Mouse (Mus musculus) cerebellum, adult 9-11 months (tissue): ENCODE measurements at regions not wholly inside any gene's neighbourhood (a gene's known extent, or its start where the extent isn't known, plus 50 kb on each side); places are given as distances from the start of the nearest gene placed in this dataset.

Experiments used
- DNase-seq: peaks from one replicate; pipeline ENCODE4 v3.0.0; 2022

DNA sequence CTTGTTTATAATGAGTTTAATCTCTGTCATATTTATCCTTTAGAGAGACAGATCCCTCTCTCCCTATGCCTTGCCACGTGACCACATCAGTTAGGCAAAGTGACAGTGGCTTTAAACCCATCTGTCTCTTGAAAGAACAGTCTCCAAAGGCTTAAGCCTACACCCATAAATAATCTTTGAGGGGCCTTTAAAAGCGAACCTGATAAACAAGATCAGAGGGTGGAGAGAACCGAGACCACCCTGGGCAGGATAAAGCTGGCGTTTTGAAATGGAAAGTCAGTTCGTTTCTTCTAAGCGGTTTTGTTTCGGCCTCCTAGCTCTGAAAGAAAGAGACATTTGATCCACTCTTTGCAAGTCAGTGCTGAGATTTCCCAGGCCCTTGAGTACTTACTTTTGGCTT is 149.5 kb downstream of the Ackr3 start:
- no peak for DNase-seq

DNA sequence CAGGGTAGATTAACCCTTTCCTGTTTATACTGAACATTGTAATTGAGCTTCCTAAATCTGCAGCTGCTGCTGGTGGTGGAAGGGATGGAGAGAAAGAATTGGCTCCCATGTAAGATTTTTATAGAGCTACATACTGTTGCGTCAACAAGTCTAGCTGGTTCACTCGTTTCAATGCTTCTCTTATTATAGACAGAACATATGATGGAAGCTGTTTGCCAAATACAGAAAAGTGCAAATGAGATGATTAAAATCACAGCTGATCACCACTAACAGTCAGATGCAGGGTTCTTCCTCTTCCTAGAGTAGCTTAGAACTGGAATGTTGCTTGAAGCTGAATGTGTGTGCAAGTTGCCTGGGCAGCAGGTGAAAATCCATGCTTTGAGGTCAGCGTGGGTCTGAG is 152.8 kb downstream of the Ackr3 start:
- DNase-seq = no peak

DNA sequence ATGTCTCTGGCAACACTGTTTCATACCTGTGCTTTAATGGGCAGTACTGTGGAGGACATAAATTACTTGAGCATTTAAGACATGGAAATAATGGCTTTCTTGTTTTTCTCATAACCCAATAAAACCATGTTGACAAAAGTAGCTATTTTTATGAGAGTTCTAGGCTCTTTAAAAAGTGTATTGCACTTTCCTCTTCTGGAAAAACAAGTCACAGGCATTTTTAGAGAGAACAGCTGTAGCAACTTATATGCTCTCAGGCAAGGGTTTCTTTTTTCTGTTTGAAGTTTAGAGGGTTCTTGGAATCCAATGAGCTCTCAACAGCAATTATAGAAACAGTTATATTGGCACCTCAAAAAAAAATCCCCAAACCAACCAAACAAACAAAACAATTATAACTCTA is 153.6 kb downstream of the Ackr3 start:
- DNase-seq = no peak

DNA sequence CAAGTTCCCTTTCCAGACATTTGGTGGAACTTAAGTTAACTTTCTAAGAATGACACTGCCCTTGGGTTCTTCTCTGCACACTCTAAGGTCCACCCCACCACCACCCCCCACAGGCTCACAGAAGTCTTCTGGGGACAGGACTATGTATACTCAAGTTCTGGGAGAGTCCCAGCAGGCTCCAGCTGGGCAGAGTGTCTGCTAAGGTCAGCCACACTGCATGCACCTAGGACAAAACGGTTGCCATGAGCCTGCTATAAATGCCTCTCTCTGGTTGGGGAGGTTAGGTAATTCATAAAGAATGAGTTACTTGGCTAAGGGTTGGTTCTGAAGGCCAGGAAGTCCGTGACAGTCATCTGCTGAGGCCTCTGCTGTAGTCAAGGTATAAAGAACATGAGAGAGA is 155.2 kb downstream of the Ackr3 start:
- no peak for DNase-seq

DNA sequence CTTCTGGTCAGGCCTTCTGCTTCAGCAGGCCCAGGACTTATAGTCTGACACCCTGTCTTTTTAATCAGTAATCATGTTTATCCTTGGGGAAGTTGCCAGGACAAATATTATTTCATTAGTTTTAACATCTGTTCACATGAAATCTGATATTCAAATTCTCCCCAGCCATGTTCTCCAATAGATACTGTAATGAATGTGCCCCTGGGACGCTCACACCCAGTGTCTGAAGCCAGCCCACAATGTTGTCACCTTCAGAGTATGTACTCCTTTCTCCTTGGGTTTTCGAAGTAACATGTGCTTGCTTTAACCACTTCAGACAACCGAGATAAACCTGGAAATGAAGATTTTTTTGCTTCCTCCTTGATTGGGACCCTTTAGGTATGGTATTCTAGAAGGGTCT is 156.3 kb downstream of the Ackr3 start:
- no peak for DNase-seq

DNA sequence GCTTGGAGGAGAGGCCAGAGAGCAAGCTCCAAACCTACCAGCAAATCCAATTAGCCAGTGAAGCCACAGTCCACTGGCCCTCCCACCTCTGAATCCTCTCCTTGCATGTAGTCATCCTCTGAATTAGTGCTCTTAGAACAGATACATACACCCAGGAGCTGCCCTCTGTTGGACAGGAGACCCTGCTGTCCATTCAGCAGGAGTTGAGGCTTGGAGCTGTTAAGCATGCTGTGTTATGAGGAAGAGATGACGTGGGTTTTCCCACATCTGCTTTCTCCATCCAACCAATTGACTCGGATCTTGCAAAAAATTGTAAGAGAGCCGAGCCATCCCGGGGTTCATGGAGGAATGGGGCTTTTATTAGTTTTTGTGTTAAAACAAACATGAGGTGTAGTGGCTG is 160.7 kb downstream of the Ackr3 start:
- DNase-seq = no peak

GRCm38 (mm10) chr1:90368581-90368980 is 164.8 kb downstream of the Ackr3 start:
- DNase-seq = no peak

DNA sequence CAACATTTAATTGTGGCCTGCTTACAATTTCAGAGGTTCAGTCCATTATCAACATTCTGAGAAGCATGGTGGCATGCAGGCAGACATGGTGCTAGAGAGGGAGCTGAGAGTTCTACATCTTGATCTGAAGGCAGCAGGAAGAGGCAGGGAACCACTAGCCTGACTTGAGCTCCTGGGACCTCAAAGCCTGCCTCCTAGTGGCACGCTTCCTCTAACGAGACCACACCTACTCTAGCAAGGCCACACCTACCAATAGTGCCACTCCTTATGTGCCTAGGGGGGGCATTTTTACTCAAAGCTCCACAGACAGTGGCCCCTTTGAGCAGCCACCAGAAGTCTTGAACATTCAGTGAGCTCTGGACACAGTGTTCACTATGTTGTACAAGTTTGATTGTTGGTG is 165.5 kb downstream of the Ackr3 start:
- DNase-seq = no peak

DNA sequence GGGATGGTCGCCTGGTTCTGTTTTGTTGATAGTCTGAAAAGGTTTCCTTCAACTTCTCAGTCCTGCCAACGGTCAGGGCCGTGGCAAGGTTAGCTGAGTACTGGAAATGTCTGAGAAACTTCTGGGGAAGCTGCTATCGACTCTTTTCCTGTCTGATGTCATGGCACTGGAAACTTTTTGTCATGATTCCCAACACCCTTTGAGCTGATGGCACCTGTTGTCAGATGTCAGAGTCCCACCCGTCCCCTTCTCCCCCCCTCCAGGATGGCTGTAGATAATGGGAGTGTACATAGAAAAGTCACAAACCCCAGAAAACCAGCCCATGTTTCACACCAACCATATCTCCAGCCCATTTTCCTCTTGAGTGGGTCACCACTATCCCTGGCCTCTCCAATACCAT is 167.0 kb downstream of the Ackr3 start:
- no peak for DNase-seq

- no peak for DNase-seq
Measured at GRCm38 (mm10) chr1:90373001-90373400, 169.2 kb downstream of the Ackr3 start.

DNA sequence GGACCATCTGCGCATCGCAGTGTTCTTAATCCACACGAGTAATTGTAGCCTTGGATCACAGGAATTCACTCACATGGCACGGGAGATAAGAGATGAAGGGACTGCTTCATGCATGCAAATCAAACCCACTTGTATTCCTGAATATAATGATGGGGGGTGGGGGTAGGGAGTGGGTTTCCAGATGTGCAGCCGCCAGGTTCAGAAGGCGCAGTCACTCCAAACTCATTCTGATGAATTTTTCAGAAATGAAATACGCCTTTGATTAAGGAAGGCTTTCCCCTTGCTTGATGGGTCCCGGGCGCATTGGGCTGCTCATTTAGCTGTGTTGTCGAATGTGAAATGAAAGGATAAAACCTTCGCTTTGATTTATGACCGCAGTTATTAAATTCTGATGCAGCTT is 170.7 kb downstream of the Ackr3 start:
- DNase-seq = no peak

- no peak for DNase-seq
Measured at GRCm38 (mm10) chr1:90380034-90380705, 176.4 kb downstream of the Ackr3 start.

DNA sequence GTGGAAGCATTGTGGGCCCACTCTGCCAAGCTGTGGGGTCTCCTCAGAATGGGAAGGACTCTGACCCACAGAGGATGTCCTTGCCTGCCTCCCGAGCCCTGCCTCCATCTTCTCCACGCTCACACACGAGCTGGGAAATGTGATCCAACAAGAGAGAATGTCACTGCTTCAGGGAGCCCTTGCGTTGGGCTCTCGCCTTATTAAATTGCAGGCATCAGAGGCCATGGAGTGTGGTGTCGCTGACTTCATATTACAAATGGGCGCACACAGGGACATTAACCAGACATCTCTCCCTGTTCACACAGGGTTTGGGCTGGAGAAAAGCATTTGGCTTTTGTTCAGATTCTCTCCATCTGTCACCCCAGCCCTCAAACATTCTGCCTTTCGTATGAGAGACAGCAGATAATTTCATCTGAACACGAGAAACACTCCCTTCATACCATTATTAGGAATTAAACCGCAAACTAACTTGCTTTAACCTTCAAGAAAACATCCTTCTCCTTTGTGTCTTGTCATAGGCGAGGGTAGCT is 179.2 kb downstream of the Ackr3 start:
- DNase-seq = peak; percentile 19

GRCm38 (mm10) chr1:90385024-90385423 is 181.2 kb downstream of the Ackr3 start:
- no peak for DNase-seq

DNA sequence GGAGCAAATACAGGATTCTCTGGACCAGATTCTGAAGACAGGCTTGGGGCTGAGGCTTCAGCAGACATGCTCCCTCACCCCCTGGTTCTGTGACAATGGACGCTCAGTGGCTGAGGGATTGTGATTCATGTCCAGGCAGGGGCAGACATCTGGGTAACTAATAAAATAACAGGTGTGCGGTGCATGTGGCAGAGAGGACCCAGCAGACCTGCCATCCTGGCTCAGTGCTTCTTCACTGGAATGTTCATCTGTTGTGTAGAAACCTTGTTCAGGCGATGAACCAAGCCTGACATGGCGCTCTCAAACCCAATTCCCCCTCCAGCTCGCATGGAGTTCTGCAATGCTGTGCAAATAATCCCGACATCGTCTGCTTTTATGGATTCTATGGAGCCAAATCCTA is 183.0 kb downstream of the Ackr3 start:
- DNase-seq = no peak

GRCm38 (mm10) chr1:90390422-90390821 is 186.6 kb downstream of the Ackr3 start:
- DNase-seq = no peak

DNA sequence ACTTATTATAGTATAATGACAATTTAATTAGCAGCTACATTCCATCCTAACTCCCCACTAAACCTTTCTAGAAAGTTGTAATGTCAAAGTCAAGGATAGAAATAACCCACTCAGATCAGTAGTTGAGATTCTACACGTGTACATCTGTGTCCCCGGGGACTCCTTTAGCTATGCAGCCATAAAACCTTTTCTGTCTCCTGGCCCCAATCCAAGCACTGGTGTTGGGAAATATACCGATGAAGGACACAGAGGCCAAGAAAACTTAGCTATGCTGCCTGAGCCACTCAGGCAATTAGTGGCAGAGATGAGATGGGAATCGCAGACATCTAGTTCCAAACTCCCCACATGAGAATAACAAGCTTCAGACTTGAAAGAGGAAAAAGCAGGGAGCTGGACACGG is 190.1 kb downstream of the Ackr3 start:
- no peak for DNase-seq

- no peak for DNase-seq
Measured at GRCm38 (mm10) chr1:90395331-90396016, 191.7 kb downstream of the Ackr3 start.

DNA sequence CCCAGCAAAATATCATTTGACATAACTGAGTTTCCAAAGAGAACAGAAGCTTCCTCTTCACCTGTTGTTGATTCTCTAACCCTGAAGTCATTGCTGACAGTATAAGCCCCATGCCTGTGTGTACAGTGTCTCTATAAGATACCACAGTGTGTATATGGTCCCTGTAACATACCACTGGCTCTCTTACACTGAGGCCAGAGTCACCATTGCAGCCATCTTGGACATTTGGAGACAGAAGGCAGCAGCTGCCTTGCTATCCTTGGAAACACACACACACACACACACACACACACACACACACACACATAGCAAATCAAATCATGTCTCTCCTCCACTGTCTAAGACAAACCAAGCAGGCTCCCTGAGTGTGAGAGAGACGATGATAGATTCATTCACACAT is 192.9 kb downstream of the Ackr3 start:
- no peak for DNase-seq

DNA sequence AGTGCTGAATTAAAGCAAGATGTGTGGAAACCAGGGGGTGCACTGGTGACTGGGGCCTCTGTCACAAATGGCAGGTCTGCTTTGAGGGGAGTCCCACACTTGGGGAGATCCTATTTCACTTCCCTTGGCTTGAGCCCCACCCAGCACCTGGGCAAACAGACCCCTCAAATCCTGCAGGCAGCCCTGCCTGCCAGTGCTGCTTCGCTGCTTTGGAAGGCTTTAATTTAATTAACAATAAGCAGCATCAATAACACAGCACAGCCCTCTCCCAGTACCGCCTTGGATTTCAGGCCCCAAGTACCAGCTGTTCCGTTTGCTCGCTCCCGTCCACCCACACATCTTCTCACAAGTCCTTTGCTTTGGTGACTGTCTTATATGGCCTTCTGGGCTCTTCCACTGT is 193.6 kb downstream of the Ackr3 start:
- no peak for DNase-seq

DNA sequence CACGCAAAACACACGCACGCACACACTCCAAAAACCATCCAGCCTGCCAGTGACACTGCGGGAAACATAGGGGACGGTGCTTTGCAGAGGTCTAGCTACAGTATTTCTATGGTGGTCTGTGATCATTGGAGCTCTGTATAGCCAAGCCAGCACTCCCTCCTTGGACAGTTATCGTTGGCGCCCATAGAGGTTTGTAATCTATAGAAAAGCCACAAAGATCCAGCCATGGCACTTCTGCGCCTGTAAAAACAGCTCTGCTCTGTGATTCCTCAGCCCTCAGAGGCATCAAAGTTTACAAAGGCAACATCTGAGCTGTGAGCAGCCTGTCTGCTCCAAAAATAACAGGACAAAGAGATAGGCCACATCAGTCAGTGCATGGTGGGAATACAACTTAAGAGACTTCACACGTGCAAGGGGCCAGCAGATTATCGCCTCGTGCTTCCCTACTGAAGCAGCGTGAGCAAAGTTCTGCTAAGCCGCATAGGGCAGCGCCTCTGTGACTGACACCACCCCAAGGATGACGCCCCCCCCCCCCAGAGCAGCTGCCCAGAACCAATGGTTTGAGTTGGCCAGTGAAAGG is 194.7 kb downstream of the Ackr3 start:
- DNase-seq = no peak

GRCm38 (mm10) chr1:90403057-90403456 is 199.3 kb downstream of the Ackr3 start:
- DNase-seq = no peak

- DNase-seq = no peak
Measured at GRCm38 (mm10) chr1:90404717-90405487, 197.9 kb upstream of the Cops8 start.

DNA sequence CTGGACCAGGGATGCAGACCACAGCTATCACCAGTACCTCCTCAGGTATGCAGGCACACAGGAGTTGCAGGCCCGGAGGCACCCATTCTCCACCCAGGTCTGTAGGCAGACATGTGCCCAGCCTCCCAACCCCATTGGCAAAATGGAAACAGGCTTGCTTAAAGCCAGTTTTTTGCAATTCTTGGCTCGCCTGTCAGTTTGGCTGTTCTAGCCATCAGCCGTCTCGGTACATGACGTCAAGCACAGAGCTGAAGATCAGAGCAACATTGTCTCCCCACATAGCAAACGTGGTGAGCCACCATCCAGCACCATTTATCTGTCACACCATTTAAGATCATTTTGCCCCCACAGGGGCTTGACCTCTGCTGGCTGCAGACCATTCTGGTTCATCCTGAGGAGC is 196.1 kb upstream of the Cops8 start:
- DNase-seq = no peak
